ENCODE assay signal across 19 mouse cellular contexts in genomic region chr11:81135141-81135540, GRCm38 (mm10).
A peak's percentile ranks its signal among the peaks of the same experiment; 100 is the strongest.
DNase-seq lines count a peak whose midpoint lies in the region; ATAC-seq lines count a peak whose summit lies in the region.
"Had no signal": no experiment of that assay in that cellular context is flagged by ENCODE, and none has a peak within 500 bp of the region (broad histone marks: within the 10 kb centered on the region; RNA-seq: fewer than 3 reads in every experiment).

No protein-coding gene starts in this region.

- ATAC-seq in frontal cortex, adult (ENCODE audit: low TSS enrichment), result peak; percentile 84
- ATAC-seq: hindbrain, embryonic 16.5 days; liver, embryonic 12.5 days; midbrain, embryonic 13.5 days had no signal

- no peak for DNase-seq in frontal cortex, postnatal 25 days (ENCODE audit: low spot score in 2 of 2)
- peak; percentile 68 to 69 for DNase-seq in right cerebral cortex, postnatal 10 days (ENCODE audit: low spot score in 2 of 2)
- DNase-seq in right cerebral cortex, postnatal 4 days, result no peak
- DNase-seq in layer of hippocampus, postnatal 36 days, result peak; percentile 52 to 68
- no peak for DNase-seq in gastrocnemius, postnatal 10 days
- DNase-seq in thymus, postnatal 4 days, result no peak
- no peak for DNase-seq in kidney, adult 9 months
- DNase-seq: adrenal gland, postnatal 14 days; cerebellum, adult 9-10 months; embryo, embryonic 11 days; gastrocnemius, postnatal 25 days; heart, postnatal 10 days; kidney, adult 18-20 months; kidney, postnatal 14 days; thymus, adult 2 months had no signal

Comparison
In these comparisons a context has a peak if more than half of its experiments do, and no peak if none do; other contexts are left out.
1. DNase-seq: peak in right cerebral cortex, postnatal 10 days (2 of 2) and layer of hippocampus, postnatal 36 days (2 of 2); none in frontal cortex, postnatal 25 days (0 of 2), right cerebral cortex, postnatal 4 days (single experiment), gastrocnemius, postnatal 10 days (single experiment), thymus, postnatal 4 days (single experiment) and kidney, adult 9 months (single experiment).